In the genomic region with DNA sequence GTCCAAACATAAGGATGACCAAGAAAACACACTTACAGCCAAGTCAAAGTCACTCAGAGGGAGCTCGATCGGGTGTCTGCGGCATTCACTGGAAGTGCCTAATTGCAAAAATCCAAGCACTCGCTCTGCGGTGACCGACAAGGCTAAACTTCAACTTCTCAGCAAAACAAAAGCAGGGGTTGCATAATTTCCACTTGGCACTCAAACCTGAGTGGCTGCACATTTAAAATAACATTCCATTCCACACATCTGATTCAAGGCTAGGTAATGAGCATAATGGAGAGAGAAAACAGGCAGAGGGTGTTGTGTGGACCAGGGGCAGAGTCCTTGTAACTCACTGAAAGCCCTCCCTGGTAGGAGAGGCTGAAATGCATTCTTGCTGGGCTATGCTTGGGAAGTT, we compare ENCODE assay signal across 16 mouse cellular contexts.
A peak's percentile ranks its signal among the peaks of the same experiment; 100 is the strongest.
DNase-seq lines count a peak whose midpoint lies in the region; ATAC-seq and TF ChIP-seq lines count a peak whose summit lies in the region.
"Had no signal": no experiment of that assay in that cellular context is flagged by ENCODE, and none has a peak within 500 bp of the region (broad histone marks: within the 10 kb centered on the region; RNA-seq: fewer than 3 reads in every experiment).

No protein-coding gene starts in this region.

- H3K4me3 ChIP-seq in embryonic facial prominence, embryonic 11.5 days (ENCODE audit: low read depth, low read length), result no peak overlapping the region
- no peak overlapping the region for H3K4me3 ChIP-seq in embryonic facial prominence, embryonic 10.5 days
- H3K4me3 ChIP-seq in liver, adult 2 months (ENCODE audit: insufficient read depth, low read depth, low read length), result no peak overlapping the region
- no peak overlapping the region for H3K4me3 ChIP-seq in liver, embryonic 12.5 days
- no peak overlapping the region for H3K4me3 ChIP-seq in hindbrain, embryonic 12.5 days
- H3K4me3 ChIP-seq in midbrain, embryonic 16.5 days (ENCODE audit: low read depth, low read length), result no peak overlapping the region
- H3K4me3 ChIP-seq: erythroblast, embryonic 14.5 days; heart, embryonic 10.5 days had no signal

- H3K4me1 ChIP-seq in embryonic facial prominence, embryonic 11.5 days (ENCODE audit: control insufficient read depth, insufficient read depth, low read length), result no peaks in the 10 kb centered on the region
- H3K4me1 ChIP-seq in embryonic facial prominence, embryonic 10.5 days, result peaks cover 7% of the 10 kb centered on the region
- no peaks in the 10 kb centered on the region for H3K4me1 ChIP-seq in liver, adult 2 months (ENCODE audit: control insufficient read depth, insufficient read depth, low read length)
- H3K4me1 ChIP-seq in liver, embryonic 12.5 days, result no peaks in the 10 kb centered on the region
- no peaks in the 10 kb centered on the region for H3K4me1 ChIP-seq in hindbrain, embryonic 12.5 days
- peaks cover 2% of the 10 kb centered on the region; the same call in 1 of the 2 replicates for H3K4me1 ChIP-seq in midbrain, embryonic 16.5 days (ENCODE audit: control insufficient read depth, insufficient read depth, low read length)
- H3K4me1 ChIP-seq: heart, embryonic 10.5 days had no signal

- no peak for TF ChIP-seq CTCF in liver, adult 2 months (IDR thresholded peaks at IDR 0.05; ENCODE audit: low read depth, low read length)

- no peak for TF ChIP-seq POLR2A in liver, adult 2 months (IDR thresholded peaks at IDR 0.05; ENCODE audit: extremely low read depth, insufficient read depth, low read length)

- no peaks in the 10 kb centered on the region for H3K27me3 ChIP-seq in embryonic facial prominence, embryonic 11.5 days (ENCODE audit: control insufficient read depth, insufficient read depth, low read length)
- no peaks in the 10 kb centered on the region for H3K27me3 ChIP-seq in embryonic facial prominence, embryonic 10.5 days (replicated peaks; ENCODE audit: low read depth, poor library complexity, severe bottlenecking)
- H3K27me3 ChIP-seq in liver, adult 2 months (ENCODE audit: control insufficient read depth, insufficient read depth, low read length), result no peaks in the 10 kb centered on the region
- H3K27me3 ChIP-seq in liver, embryonic 12.5 days (replicated peaks), result no peaks in the 10 kb centered on the region
- H3K27me3 ChIP-seq in hindbrain, embryonic 12.5 days, result no peaks in the 10 kb centered on the region
- H3K27me3 ChIP-seq in midbrain, embryonic 16.5 days (ENCODE audit: control insufficient read depth, insufficient read depth, low read depth, low read length), result no peaks in the 10 kb centered on the region; the same call in 1 of the 2 replicates

- H3K9me3 ChIP-seq in embryonic facial prominence, embryonic 11.5 days (replicated peaks; ENCODE audit: control insufficient read depth, low read length), result no peaks in the 10 kb centered on the region
- H3K9me3 ChIP-seq in embryonic facial prominence, embryonic 10.5 days, result no peaks in the 10 kb centered on the region
- H3K9me3 ChIP-seq in liver, embryonic 12.5 days (replicated peaks), result no peaks in the 10 kb centered on the region
- H3K9me3 ChIP-seq in hindbrain, embryonic 12.5 days (replicated peaks), result no peaks in the 10 kb centered on the region
- H3K9me3 ChIP-seq in midbrain, embryonic 16.5 days (replicated peaks; ENCODE audit: control insufficient read depth, low read length, poor library complexity, severe bottlenecking), result no peaks in the 10 kb centered on the region
- H3K9me3 ChIP-seq: heart, embryonic 10.5 days had no signal

- no peak overlapping the region for H3K9ac ChIP-seq in embryonic facial prominence, embryonic 11.5 days (replicated peaks; ENCODE audit: low read length)
- H3K9ac ChIP-seq in liver, adult 2 months (ENCODE audit: low read depth, low read length), result no peak overlapping the region
- H3K9ac ChIP-seq in liver, embryonic 12.5 days, result no peak overlapping the region
- no peak overlapping the region for H3K9ac ChIP-seq in hindbrain, embryonic 12.5 days
- no peak overlapping the region for H3K9ac ChIP-seq in midbrain, embryonic 16.5 days (ENCODE audit: low read depth, low read length)
- H3K9ac ChIP-seq: liver, postnatal 0 days had no signal

- H3K4me2 ChIP-seq in embryonic facial prominence, embryonic 11.5 days (ENCODE audit: low read depth, low read length), result no peak overlapping the region
- no peak overlapping the region for H3K4me2 ChIP-seq in liver, embryonic 12.5 days
- H3K4me2 ChIP-seq in hindbrain, embryonic 12.5 days (replicated peaks), result no peak overlapping the region
- H3K4me2 ChIP-seq in midbrain, embryonic 16.5 days (ENCODE audit: low read length), result no peak overlapping the region

- H3K27ac ChIP-seq in embryonic facial prominence, embryonic 11.5 days (replicated peaks; ENCODE audit: low read depth, low read length), result 0 out of 2 replicates have a peak overlapping the region, but pooled peaks have one; percentile 2
- no peak overlapping the region for H3K27ac ChIP-seq in embryonic facial prominence, embryonic 10.5 days (replicated peaks)
- no peak overlapping the region for H3K27ac ChIP-seq in liver, adult 2 months (replicated peaks; ENCODE audit: insufficient read depth, low read depth, low read length)
- no peak overlapping the region for H3K27ac ChIP-seq in liver, embryonic 12.5 days
- H3K27ac ChIP-seq in hindbrain, embryonic 12.5 days, result no peak overlapping the region
- H3K27ac ChIP-seq in midbrain, embryonic 16.5 days (ENCODE audit: low read length), result no peak overlapping the region
- H3K27ac ChIP-seq: heart, embryonic 10.5 days had no signal

- no peaks in the 10 kb centered on the region for H3K79me2 ChIP-seq in liver, adult 2 months (ENCODE audit: control insufficient read depth, insufficient read depth, low read length)

- WGBS in embryonic facial prominence, embryonic 11.5 days, result 80% methylated on average over 6 of the region's 6 CpGs
- 88% methylated on average over 6 of the region's 6 CpGs for WGBS in embryonic facial prominence, embryonic 10.5 days
- WGBS in liver, adult 2 months, result 23% methylated on average over 6 of the region's 6 CpGs
- 72% methylated on average over 6 of the region's 6 CpGs for WGBS in liver, embryonic 12.5 days (ENCODE audit: insufficient replicate concordance)
- 87% methylated on average over 6 of the region's 6 CpGs for WGBS in hindbrain, embryonic 12.5 days
- 85% methylated on average over 6 of the region's 6 CpGs for WGBS in midbrain, embryonic 16.5 days

- H3K36me3 ChIP-seq in embryonic facial prominence, embryonic 11.5 days (replicated peaks; ENCODE audit: control insufficient read depth, insufficient read depth, low read depth, low read length), result no peaks in the 10 kb centered on the region
- H3K36me3 ChIP-seq in embryonic facial prominence, embryonic 10.5 days (replicated peaks), result peaks cover 23% of the 10 kb centered on the region
- H3K36me3 ChIP-seq in liver, adult 2 months (ENCODE audit: control insufficient read depth, insufficient read depth, low read length), result 0 out of 2 replicates have a peak, but pooled peaks cover 1% of the 10 kb centered on the region
- H3K36me3 ChIP-seq in liver, embryonic 12.5 days, result peaks cover 4% of the 10 kb centered on the region; the same call in 1 of the 2 replicates
- no peaks in the 10 kb centered on the region for H3K36me3 ChIP-seq in hindbrain, embryonic 12.5 days
- H3K36me3 ChIP-seq in midbrain, embryonic 16.5 days (ENCODE audit: control insufficient read depth, insufficient read depth, low read length), result no peaks in the 10 kb centered on the region

- ATAC-seq in embryonic facial prominence, embryonic 11.5 days (replicated peaks; ENCODE audit: insufficient number of reproducible peaks, low FRiP score, low TSS enrichment, low read depth), result no peak
- ATAC-seq in liver, embryonic 12.5 days, result no peak
- no peak for ATAC-seq in hindbrain, embryonic 12.5 days (ENCODE audit: low FRiP score)
- no peak for ATAC-seq in midbrain, embryonic 16.5 days
- ATAC-seq: activated CD4-positive, CD25-positive, alpha-beta regulatory T cell, adult 4 months; hindbrain, embryonic 16.5 days; liver, postnatal 0 days had no signal

- DNase-seq in embryonic facial prominence, embryonic 11.5 days (ENCODE audit: low spot score), result no peak
- no peak for DNase-seq in embryonic facial prominence, embryonic 10.5 days (ENCODE audit: low spot score)
- DNase-seq in liver, adult 2 months (ENCODE audit: extremely low read depth, low read depth, low spot score), result peak; percentile 55
- peak; percentile 74 to 78 for DNase-seq in kidney, postnatal 25 days
- peak; percentile 46 to 53 for DNase-seq in lung, postnatal 4 days
- DNase-seq: cerebellum, postnatal 36 days; layer of hippocampus, adult 9-11 months; left cerebral cortex, postnatal 4 days; liver, postnatal 0 days had no signal

Comparison
In these comparisons a context has a peak if more than half of its experiments do, and no peak if none do; other contexts are left out.
1. DNase-seq: peak in liver, adult 2 months (single experiment), kidney, postnatal 25 days (2 of 2) and lung, postnatal 4 days (2 of 2); none in embryonic facial prominence, embryonic 11.5 days (single experiment) and embryonic facial prominence, embryonic 10.5 days (single experiment).